Mouse (Mus musculus) neural tube, postnatal 0 days (tissue): ENCODE data around the gene Cnbp. TPM values are rescaled to one million over a fixed set of nuclear protein-coding genes. Genes with fewer than 3 reads are reported as not detected.

Experiments used
- polyA plus RNA-seq: library from polyadenylated mRNA; unstranded; fragments of >200 nt; fragmentation: Nextera tagmentation; extraction: Ambion mirVana; gene quantifications from 2 replicates; pipeline ENCODE4 v1.2.1, GENCODE M21; 2015

Cnbp gene
- 543 and 565 TPM in 2 replicates for polyA plus RNA-seq

DNA sequence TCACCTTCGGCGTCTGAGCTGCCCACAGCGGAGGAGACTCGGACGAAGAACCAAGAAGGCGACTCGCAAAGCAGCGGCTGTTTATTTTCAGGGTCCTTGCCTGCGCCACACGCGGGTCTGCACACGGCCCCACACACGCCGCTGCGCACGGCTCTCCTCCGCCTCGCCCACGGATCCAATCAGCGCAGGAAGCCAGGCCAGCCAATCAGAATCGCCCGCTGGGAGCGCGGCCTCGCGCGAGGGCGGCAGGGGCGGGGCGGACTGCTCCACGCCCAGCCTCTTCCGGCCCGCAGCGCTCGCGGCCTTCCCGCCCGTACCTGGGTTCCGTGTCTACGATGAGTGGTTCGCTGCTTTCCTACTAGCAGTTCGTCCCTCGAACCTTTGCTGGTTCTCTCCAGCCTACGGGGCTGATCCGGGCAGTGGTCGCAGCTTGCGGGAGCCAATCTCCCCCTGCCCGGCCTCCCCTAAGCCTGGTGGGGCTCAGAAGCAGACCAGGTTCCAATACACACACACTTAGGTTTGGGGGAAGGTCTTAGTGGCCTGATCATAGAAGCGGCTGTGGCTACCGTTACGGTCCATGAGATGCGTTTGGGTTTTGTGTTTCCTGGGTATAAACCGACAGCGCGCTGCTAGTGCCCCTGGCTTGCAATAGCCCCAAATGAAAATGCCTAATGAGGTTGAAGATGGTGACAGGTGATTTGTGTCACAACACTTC is at the start of gene Cnbp:
TSS of gene Cnbp (minus strand) at position 207 of the 715 bp plus-strand sequence.

DNA sequence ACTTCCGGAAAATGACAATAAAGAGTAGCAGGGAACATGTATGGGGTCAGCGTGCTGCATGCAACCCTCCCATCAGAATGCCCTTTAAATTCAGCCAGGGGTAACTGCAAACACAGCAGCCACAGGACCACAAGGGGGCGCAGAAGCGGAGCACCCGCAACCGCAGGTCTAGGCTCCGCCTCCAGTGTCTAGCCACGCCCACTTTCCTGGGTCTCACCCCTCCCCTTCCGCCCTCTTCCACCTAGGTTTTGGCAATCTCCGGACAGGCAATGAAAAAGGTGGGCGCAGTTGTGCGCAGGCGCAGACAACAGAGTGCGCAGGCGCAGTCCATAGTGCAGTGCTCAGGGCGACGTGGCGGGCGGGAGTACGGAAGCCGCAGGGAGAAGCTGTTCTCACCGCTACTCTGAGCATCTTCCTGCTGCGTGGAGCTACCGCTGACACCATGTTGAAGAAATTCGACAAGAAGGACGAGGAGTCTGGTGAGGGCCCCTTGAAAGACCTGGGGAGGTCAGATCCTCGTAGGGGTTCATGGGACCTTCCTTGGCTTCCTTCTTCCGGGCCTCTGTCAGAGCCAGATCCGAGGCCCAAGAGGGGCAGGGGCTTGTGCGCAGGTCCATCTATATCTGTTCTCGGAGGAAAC is 36.8 kb upstream of the Cnbp start, which contains the start of gene Copg1:
TSS of gene Copg1 (plus strand) at position 221 of the 640 bp plus-strand sequence.

DNA sequence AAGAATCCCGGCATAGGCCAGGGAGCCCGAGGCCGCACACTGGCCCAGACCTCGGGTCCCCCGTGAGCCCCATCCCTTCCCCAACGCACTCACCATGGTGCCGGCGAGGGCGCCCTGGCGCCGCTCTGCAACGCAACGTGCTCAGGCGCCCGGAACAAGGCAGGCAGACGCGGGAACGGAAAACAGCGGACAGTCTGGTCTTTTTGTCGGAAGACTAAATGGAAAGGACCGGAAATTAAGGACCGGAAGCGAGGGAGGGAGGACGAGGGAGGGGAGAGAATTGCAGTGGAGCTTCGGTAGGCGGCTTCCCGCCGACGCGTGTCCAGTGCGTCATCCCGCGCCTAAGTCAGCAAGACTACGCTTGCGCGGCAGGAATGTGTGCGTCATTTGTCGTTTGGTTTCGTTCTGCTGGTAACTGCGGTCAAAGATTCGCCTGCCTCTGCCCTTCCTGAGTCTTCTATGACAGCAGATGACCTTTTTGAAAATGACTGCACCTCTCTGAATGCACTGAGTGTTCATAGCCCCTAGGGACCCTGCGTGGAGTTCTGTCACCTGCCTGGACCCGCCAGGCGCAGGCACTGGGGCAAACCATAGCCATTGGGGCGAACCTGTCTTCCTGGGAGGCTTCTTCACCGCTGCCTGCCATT is 12.2 kb downstream of the Cnbp start, which contains the start of gene Isy1:
TSS of gene Isy1 (minus strand) at position 248 of the 647 bp plus-strand sequence.

DNA sequence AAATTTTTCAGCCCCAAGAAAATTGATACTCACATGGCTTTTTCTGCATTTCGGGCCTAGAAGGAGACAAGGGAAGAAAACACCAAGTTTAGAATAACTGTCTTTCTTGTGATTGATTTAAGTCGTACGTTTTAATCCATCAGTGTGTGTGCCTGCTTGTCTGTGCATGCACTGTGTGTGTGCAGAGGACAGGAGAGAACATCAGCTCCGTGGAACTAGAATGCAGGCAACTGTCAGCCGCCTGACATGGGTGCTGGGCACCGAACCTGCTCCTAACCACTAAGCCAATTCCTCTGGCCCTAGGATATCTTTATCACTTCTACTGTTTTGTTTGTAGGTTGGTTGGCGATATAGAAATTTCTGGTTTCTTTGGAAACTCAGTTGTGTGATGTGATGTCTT is 15.2 kb downstream of the Cnbp start, which contains the start of gene Gm45140:
TSS of gene Gm45140 (minus strand) at position 101 of the 400 bp plus-strand sequence.

DNA sequence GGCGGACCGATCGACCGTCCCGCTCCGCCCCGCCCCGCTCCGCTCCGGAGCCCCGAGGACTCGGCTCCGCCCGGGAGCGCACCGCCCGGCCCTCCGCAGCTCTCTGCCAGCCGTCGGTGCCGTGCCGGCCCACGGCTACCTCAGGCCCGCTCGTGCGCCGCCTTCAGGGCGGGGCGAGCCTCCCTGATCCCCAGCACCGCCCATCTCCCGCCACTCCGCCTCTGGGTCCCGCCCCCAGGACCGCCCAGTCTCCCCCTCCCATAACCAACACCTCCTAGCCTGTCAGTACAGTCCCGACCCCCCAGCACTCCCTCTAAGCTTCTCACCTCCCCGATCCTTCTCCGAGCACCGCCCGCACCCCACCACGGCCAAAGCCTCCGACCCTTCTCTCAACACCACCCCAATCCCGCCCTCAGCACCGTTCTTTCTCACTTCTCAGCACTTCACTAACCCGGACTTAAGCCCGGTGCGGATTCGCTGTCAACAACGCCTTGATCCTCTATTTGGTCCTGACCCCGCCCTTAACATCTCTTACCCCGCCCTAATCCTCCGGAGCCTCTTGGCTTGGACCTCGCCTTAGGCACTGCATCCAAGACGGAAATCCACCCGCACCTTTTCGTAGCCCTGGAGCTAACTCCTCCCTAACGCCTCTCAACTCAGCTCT is 39.1 kb downstream of the Cnbp start, which contains the start of gene Rab43:
TSS of gene Rab43 (minus strand) at position 490 of the 664 bp plus-strand sequence.

Other genes with a start within 250 kb of the Cnbp start
- gene Aplf, start 178.9 kb downstream of the Cnbp start, polyA plus RNA-seq = 5.6 and 5.9 TPM in 2 replicates
- gene Efcc1, start 120.2 kb downstream of the Cnbp start, polyA plus RNA-seq = 9.1 and 11.0 TPM in 2 replicates
- 0.89 TPM in 1 of 2 replicates, not detected in the other for gene Gp9, start 73.0 kb downstream of the Cnbp start, polyA plus RNA-seq
- 11.8 and 12.4 TPM in 2 replicates for gene Rab43, start 38.9 kb downstream of the Cnbp start, polyA plus RNA-seq
- gene Gm45140, start 15.3 kb downstream of the Cnbp start, polyA plus RNA-seq = 1.9 and 2.2 TPM in 2 replicates
- 24.7 and 25.1 TPM in 2 replicates for gene Isy1, start 12.3 kb downstream of the Cnbp start, polyA plus RNA-seq
- 209 and 222 TPM in 2 replicates for gene Copg1, start 36.7 kb upstream of the Cnbp start, polyA plus RNA-seq
- gene Hmces, start 62.8 kb upstream of the Cnbp start, polyA plus RNA-seq = 35.0 and 36.0 TPM in 2 replicates
- 55.0 and 74.2 TPM in 2 replicates for gene H1fx, start 130.5 kb upstream of the Cnbp start, polyA plus RNA-seq
- 323 and 351 TPM in 2 replicates for gene Rab7, start 194.2 kb upstream of the Cnbp start, polyA plus RNA-seq
- 207 and 224 TPM in 2 replicates for gene Rpn1, start 233.4 kb upstream of the Cnbp start, polyA plus RNA-seq